Mouse (Mus musculus): ENCODE data around the gene 1700056E22Rik.

Gene 1700056E22Rik

DNA sequence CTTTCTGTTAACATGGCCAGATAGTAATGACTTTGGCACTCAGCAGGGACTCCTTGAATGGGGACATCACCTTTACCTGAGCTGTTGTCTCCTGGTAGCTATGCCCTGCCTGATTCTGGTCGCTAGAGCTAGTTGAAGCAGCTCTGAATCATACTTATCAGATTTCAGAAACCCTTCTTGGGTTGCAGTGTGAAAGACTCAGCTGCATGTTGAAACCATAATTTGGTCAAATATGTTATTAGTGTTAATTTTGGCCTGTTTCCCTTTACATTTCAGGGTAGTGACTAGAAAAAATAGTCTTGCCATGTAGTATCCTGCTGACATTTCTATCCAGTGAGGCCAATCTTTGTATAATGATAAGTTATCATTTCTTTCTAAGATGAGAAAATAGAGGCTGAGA, 17.2 kb upstream of the 1700056E22Rik start:
- DNase-seq: no peak

GRCm38 (mm10) chr1:184048675-184049418, 14.7 kb upstream of the 1700056E22Rik start:
- DNase-seq: no peak

DNA sequence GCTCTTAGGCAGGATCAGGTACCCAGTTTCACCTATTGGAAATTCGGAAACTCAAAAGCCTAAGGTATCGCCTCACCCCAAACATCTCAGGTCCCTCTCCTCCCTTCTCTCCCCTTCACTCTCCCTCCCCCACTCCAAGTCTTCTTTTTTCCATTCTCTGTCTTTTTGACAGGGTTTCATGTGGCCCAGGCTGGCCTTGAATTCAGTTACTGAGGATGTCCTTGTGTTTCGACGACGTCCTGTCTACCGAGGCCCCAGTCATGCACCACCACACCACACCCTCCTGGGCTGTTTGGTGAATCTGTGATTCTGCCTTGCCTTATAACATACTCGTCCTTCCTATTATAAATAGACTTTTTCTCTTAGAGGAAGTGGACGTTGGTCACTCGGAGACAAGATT, 13.7 kb upstream of the 1700056E22Rik start:
- DNase-seq: no peak

- no peak for DNase-seq
Observed at GRCm38 (mm10) chr1:184046070-184046677, 12.1 kb upstream of the 1700056E22Rik start.

DNA sequence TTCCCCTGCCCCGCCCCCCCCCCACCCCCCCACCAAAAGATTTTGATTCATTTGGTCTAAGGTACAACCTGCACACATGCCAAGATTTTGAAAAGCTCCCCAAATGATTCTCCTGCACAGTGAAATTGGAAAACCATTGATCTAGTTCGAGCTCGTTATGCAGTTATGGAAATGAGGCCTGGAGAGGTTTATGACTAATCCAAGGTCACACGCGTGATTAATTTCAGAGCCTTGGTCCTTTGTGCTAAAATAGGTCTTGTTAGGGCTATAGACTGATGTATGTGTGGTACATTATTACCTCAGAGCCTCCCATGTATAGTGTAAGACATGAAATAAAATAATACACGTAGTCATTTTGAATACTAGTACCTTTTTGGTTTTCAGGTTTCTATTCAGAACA, 9.3 kb upstream of the 1700056E22Rik start:
- DNase-seq: no peak

DNA sequence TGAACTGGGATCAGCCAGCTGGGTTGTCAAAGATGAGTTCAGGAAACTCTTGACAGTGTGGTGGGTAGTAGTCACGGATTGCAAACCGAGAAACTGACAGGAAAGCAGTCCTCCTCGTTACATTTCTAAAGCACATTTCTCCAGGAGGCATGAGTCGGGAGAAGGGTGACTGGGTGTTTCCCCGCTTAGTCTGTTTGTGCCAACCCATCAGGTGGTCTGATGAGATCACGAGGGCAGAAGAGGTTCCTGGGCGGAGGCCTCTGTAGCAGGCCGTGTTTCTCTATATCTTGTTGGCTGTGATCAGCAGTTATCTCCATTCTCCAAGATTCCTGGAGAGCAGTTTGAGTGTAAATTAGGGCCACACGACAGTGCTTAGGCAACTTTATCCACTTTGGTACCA, 8.6 kb upstream of the 1700056E22Rik start:
- DNase-seq: no peak

GRCm38 (mm10) chr1:184041778-184042573, 7.9 kb upstream of the 1700056E22Rik start:
- no peak for DNase-seq

DNA sequence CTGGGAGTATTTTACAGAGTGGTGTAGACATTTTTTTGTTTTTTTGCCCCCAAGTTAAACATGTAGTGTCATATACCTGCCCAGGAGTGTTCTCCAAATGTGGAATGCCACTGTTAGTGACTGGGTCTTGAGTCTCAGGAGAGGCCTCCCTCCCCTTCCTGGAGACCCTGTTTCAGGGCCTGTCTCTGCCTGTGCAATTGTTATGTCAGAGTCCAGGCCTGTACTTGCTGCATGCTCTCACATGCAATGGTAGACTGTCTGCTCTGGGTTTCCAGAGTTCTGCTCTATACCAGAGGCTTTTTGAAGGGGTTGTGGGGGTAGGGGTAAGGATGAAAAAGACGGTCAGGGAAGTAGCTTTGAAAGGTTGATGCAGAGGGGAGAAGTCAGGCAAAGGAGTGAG, 6.8 kb upstream of the 1700056E22Rik start:
- DNase-seq: no peak

DNA sequence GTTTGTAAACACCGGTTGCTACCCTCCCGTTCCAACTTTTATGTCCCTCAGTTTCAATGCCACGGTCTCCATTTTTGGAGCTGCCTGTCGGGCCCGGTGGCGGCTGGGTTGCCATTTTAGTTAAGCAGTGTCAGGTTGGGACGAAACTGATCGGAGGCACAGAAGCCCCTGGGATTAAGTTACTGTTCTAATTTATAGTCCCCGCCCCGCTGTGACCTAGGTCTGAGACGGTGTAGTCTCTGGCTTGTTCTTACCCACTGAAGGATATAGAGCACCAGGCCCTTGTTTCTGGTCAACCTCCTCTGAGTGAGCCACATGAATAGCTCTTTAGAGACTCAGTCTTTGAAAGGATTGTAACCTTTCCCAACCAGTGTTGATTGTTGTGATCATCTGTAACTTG, 6.1 kb upstream of the 1700056E22Rik start:
- DNase-seq: no peak

- no peak for DNase-seq
Observed at GRCm38 (mm10) chr1:184039301-184039700, 5.2 kb upstream of the 1700056E22Rik start.

GRCm38 (mm10) chr1:184037802-184038201, 3.7 kb upstream of the 1700056E22Rik start:
- DNase-seq: no peak

DNA sequence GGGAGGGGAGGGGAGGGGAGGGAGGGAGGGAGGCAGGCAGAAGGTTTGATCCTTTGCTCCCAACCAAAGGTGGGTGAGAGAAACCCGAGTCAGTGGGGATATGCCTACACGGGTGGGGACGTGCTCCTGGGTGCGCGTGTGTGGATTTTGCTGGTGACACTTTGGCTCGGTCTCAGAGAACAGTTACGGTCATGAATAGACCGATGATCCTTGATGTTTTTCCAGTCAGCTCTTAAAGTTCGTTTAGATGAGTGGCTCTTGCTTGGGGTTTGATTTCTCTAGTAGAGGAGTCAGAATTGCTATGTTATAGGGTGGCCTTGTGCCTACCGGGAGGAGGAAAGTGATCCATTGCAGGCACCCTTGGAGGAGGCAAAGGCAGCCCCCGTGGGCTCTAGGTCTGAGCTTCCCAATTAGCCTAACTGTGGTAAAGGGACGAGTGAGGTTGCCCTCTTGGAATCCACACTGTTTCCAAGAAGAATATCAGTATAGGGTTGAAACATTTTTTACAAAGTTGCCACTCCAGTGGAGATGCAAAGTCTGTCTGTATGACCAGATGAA, 1.3 kb upstream of the 1700056E22Rik start:
- peak; percentile 48 for DNase-seq

- peak; percentile 52 for DNase-seq
Observed at GRCm38 (mm10) chr1:184034741-184035181, 660 bp upstream of the 1700056E22Rik start.

DNA sequence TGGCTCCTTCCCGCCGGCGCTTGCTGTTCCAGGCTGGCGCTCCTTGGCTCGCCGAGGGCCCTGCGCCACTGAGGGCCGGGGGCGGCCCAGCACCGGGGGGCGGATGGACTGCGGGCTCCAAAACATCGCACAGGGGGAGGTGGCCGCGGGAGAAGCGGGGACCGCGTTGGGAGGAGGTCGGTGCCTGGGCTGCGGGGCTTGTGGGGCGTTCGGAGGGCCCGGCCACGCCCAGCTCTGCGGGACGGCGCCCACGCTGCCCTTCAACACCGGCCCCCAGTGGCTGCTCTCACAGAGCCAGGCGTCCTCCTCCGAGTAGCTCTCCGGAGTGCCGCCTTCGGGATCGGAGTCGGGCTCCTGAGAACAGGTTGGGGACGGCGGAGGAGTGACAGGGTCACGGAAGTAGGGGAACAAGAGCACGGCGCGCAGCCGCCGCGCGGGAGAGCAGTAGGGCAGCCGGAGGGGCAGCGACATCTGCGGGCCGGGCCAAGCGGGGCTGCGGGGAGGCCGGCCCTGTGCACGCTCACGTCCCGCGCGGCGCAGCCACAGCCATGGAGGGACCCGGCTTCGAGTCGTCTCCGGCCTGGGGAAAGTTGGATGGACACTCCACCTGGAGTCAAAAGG, 601 bp downstream of the 1700056E22Rik start:
- DNase-seq: no peak

DNA sequence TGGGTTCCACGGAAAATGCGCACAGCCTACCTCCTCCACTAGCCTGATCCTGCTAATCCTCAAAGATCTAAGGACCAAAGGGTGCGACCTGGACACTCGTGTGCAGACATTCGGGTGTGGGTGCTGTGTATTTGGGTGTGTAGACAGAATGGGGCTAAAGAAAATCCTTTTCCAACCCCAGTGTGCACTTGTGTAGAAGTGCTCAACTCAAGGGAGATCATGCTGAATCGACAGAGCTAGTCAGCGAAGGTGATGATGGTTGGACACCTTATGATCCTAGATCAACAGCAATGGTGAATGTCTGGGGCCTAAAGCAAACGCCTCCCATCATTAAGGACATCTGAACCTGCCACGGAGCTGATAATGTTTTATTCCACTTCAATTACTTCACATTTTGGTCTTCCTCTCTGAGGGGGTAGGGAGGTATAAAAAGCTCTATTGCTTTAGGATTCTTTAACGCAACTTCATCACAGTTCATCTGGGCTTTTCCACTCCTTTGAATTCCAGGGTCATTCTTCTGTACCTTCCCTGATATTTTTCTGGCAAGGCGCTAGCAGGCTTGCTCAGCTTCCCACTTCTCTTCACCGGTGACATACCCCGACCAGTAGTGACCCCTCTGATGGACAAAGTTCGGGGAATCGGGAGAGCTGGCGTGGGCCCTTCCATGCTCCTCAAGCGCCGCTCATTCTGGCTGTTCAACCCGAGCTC, 1.3 kb downstream of the 1700056E22Rik start:
- no peak for DNase-seq

GRCm38 (mm10) chr1:184030070-184030802, 3.9 kb downstream of the 1700056E22Rik start:
- DNase-seq: no peak

DNA sequence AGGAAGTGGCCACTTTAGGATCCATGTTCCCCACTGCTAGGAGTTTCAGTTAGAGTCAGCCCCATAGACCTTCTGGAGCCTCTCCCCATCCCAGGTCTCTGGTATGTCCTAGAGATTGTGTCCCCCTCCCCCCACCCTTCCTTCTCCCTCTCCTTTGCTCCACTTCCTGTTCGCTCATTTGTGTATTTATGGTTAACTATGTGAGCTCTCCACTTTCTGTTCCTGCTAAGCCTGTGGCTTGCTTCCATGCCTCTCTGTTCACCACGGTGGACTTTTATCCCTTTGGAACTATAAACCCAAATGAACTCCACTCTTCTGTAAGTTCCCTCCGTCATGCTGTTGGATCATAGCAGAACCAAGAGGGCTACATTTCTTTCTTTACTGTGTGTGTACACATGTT, 7.1 kb downstream of the 1700056E22Rik start:
- DNase-seq: no peak

DNA sequence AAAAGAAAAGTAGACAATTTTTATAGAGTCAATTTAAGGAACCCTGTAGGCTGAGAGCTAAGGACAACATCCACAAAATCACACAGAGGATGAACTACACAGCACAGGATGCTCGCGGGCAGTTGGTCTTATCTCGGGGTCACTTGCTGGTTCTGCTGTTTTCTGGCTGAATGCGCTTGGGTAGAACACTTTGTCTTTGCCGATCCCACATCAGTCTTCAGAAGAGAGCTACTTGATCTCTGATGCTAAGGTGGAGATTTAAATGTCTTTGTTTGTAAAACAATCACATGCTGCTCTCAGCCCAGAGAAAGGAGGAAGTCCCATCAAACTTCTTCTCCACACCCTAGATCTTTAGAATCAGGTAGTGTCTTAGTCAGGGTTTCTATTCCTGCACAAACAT, 9.0 kb downstream of the 1700056E22Rik start:
- DNase-seq: no peak

GRCm38 (mm10) chr1:184024631-184025030, 9.5 kb downstream of the 1700056E22Rik start:
- DNase-seq: no peak

- DNase-seq: no peak
Observed at GRCm38 (mm10) chr1:184023971-184024370, 10.1 kb downstream of the 1700056E22Rik start.

DNA sequence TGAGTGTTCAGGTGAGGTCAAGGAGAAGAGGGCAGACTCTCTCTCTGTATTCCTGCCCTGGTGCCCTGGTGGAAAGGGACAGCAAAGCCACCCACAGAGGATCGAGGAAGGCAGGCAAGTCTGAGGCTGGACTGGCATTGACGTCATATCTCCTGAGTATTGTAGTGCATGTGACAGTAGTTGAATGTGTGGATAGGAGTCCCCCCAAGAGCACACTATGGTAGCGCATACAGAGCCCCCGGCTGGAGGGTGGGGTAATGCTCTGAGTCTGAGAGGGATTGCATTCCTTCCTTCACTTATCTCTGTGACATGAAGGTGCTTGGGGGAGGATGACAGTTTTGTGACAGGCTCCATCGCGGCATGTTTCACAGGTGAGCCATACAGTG, 14.4 kb downstream of the 1700056E22Rik start:
- DNase-seq: no peak

All from cerebellum, adult 11-12 months (tissue).